Mouse (Mus musculus): ENCODE data around the gene Adrb1.
A peak's percentile ranks its signal among the peaks of the same experiment; 100 is the strongest.

Gene Adrb1

GRCm38 (mm10) chr19:56702039-56702438 is 20.0 kb upstream of the Adrb1 start:
- DNase-seq (ENCODE audit: low read depth, low spot score), result no peak

GRCm38 (mm10) chr19:56703238-56704097 is 18.5 kb upstream of the Adrb1 start:
- DNase-seq (ENCODE audit: low read depth, low spot score), result no peak

DNA sequence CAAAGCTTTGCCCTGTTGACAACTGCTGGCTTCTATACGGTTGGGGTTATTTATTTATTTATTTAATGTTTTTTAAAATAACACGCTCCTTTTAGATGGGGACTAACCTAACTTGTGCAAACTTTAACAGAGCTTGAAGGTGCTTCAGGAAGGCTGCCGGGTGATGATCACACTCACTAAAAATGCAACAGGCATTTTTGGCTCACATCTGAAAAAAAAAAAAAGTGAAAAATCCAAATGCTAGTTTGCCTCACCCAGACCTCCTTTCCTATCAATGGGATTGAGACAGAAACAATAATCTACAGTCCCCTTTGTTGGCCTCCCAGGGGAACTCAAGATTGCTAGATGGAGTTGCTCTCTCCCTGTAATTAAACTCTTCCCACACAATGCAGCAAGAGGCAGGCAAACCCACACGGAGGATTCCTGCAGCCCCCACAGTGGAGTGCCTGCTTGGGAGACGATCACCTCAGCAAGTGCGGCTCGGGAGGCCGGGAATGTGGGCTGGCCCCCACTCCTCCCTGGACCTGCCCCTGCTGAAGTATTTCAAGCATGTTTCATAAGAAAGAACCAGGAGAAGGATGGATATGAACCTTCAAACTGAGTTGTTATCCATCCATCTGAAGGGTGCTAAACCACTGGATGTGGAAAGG is 16.8 kb upstream of the Adrb1 start:
- DNase-seq (ENCODE audit: low read depth, low spot score), result no peak

DNA sequence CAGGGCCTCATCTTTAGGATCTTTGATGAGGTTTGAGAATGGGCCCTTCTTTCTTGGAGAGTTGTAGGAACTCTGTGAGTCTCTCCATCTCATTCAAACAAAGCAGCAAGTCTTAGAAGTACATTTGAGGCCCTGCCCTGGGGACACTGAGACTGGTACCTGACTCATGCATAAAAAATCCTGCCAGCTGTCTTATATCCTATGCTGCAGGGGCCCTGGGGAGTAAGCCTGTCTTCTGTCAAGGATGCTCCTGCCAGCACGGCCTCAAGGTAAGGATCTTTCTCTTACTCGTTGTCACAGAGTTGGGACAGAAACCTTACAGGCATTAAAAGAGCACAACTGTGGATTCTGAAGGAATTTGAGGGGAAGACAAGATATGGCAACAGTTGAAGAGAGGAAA is 13.2 kb upstream of the Adrb1 start:
- no peak for DNase-seq (ENCODE audit: low read depth, low spot score)

DNA sequence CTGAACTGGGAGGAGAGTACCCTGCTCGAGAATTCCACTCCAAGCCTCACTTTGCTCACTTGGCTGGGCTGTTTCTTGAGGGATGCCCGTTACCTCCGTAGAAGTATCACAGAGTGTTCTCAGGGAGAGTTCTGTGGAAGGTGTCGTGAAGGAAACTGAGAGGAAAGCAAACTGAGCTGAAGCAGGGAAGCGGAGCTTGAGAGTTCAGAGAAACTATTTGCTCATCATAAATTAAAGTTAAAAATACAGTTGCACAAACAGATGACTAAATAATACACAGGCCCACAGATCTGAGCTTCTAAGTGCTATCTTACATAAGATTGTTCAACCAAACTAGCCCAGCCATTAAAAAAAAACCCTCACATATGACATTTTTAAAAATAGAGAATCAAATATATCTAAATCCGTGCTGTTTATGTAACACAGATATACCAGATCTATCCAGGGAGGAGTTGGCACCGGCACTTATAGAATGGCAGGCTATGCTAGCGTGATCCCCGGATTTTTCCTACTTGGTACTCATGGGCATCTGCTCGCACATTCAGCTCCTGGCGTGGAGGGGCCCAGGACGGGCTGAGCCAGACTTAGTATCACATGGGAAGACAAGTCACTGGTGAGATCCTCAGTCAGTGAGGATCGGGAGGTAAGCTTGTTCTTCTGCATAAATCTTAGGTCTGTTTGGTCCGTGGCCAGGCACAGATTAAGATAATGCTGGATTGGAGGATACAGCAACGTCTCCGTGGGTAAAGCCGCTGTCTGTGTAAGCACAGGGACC is 11.7 kb upstream of the Adrb1 start:
- DNase-seq (ENCODE audit: low read depth, low spot score), result no peak

- no peak for DNase-seq (ENCODE audit: low read depth, low spot score)
Observed at GRCm38 (mm10) chr19:56713613-56714012, 8.4 kb upstream of the Adrb1 start.

DNA sequence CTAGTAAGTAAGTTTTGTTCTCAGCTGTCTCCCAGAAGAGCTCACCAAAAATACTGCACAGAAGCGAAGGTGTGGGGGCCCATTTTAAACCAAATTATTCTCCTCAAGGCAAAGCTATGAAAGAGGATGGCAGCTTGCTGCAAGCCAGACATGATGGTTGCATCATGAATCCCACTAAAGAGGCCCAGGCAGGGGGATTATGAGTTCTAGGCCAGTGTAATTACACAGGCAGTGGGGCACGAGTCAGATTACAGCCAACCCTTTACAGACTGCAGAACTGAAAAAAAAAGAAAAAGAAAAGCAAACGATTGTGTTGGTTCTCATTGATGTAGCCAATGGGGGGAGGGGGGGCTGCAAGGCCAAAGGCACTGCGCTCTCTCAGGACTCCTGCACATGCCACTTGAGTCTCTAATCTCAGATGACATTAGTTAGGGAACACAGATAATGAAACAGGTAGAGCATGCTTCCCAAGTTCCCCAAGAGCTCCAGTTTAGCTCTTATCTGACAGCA is 7.3 kb upstream of the Adrb1 start:
- no peak for DNase-seq (ENCODE audit: low read depth, low spot score)

DNA sequence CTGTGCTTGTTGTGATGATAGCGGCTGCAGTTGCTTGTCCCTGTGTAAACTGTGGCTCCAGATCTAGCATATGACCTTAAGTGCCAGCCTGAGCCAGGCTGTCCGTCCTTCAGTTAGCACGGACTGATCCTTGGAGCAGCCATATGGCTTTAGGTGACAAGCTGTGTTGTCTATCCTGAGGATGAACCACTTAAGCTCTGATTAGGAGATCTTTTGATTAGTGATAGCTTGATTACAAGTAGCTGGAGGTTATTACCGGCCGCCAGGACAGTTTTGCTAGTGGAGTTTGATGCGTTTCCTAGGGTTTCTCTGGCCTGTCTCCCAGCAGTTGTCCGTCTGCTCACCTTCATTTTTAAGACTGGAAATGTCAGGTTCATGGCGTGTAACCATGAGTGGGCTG is 4.0 kb upstream of the Adrb1 start:
- DNase-seq (ENCODE audit: low read depth, low spot score), result no peak

DNA sequence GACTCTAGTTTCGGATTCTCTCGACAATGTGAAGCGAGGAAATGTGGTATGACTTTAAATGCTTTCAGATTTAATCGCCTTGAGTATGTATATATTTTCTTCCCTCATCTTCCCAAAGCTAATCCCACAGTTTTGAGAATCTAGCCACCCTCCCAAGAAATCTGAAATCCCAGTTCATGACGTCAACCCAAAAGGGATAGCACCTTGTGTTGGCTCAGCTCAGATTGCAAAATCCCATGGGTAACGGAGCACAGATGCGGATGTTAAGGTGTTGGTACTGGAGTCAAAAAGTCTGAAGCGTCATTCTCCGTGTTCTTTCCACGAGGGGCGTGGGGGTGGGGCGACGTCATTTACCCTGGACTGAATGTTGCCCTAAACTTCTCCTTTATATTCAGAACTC is 1.1 kb upstream of the Adrb1 start:
- no peak for DNase-seq (ENCODE audit: low read depth, low spot score)

- no peak for DNase-seq (ENCODE audit: low read depth, low spot score)
Observed at GRCm38 (mm10) chr19:56722291-56722707, 300 bp downstream of the Adrb1 start.

- DNase-seq (ENCODE audit: low read depth, low spot score), result peak; percentile 14
Observed at GRCm38 (mm10) chr19:56722711-56723330, 822 bp downstream of the Adrb1 start.

- DNase-seq (ENCODE audit: low read depth, low spot score), result peak; percentile 40
Observed at GRCm38 (mm10) chr19:56723331-56724125, 1.5 kb downstream of the Adrb1 start.

- DNase-seq (ENCODE audit: low read depth, low spot score), result peak; percentile 31
Observed at GRCm38 (mm10) chr19:56724126-56724597, 2.2 kb downstream of the Adrb1 start.

DNA sequence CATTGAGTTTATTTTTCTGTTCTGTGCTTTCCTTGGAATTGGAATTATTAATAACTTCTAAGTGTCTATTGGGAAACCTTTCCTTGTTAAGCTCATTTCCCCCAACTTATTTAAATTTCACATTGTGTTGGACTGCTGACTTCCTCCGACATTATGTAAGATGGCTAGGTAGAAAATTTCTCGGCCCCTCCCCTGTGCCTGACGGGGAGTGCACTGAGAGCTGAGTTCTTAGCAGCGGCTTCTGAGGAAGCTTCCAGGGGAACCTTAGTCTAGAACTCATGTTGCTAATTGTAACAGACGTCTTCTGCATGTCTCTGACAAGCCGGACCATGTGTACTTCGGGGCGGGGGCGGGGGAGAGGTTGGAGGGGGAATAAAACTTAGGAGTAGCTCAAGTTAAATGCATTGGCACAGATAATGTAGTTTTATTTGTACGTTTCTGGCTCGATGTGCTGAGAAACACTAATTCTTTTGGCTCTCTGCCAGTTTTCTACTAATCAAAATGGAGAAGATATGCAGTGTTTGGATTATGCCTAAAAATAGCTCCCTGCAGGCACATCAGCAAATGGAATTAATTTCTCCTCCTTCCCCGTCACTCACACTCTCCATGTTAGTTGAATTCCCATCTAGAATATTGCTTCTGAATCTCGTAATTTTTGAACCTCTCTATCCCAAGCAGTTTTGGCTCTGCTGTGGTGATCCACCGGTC is 5.3 kb downstream of the Adrb1 start:
- no peak for DNase-seq (ENCODE audit: low read depth, low spot score)

GRCm38 (mm10) chr19:56734033-56734572 is 12.1 kb downstream of the Adrb1 start:
- DNase-seq (ENCODE audit: low read depth, low spot score), result no peak

- DNase-seq (ENCODE audit: low read depth, low spot score), result no peak
Observed at GRCm38 (mm10) chr19:56735747-56736146, 13.7 kb downstream of the Adrb1 start.

DNA sequence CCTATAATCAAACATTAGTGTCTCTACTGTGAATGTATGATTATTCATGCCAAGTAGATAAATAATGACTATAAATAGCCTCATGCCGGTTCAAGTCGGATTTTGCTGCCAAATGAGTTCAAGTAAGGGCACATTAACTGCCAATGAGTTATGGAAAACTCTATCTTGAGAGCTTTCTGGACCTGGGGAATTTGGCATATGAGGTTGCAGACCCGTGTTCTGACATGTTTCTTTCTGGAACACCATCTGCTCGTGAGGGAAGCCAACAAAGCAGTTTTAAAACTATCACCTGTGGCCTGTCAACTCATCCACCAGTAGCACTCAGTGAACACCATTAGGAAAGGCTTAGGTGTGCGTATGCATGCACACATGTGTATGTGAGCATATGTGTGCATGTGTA is 14.3 kb downstream of the Adrb1 start:
- DNase-seq (ENCODE audit: low read depth, low spot score), result no peak

- peak; percentile 14 for DNase-seq (ENCODE audit: low read depth, low spot score)
Observed at GRCm38 (mm10) chr19:56745061-56745460, 23.1 kb downstream of the Adrb1 start.

- DNase-seq (ENCODE audit: low read depth, low spot score), result no peak
Observed at GRCm38 (mm10) chr19:56745528-56745927, 23.5 kb downstream of the Adrb1 start.

DNA sequence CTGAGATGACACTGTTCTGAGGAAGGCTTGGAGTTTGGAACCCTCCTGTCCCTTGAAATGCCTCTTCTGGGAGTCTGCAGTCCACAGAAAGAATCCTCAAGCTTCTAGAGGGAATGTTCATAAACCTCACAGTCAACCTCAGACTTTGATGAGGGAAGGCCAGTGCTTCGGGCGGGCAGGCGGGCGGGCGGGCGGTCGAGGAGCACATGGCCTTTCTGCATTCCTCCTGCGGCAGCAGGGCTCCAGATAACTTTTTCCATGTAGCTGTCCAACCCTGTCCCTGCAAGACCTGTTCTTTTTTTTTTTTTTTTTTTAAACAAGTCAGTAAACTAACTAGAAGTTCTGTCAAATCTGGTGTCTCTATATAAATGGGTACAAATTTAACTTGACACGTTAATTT is 24.6 kb downstream of the Adrb1 start:
- no peak for DNase-seq (ENCODE audit: low read depth, low spot score)
